Mouse (Mus musculus) embryonic facial prominence, embryonic 12.5 days (tissue): Measurements from ENCODE around the gene Jpt1. TPM values are rescaled to one million over a fixed set of nuclear protein-coding genes. Genes with fewer than 3 reads are reported as not detected.

Source experiments
- ATAC-seq: fragments of 200-750 bp; cut with Nextera tagmentation; 2 replicates; pipeline ENCODE4 v1.8.0; 2017; ENCODE audit not compliant: insufficient number of reproducible peaks, insufficient read depth, low FRiP score, low TSS enrichment
- H3K27ac ChIP-seq: fragments of 300-500 bp; sonication (generic); 2 replicates; pipeline ENCODE4 v1.5.1; 2016; ENCODE audit warnings: mild to moderate bottlenecking
- H3K27me3 ChIP-seq: fragments of 300-500 bp; sonication (generic); 2 replicates; pipeline ENCODE4 v1.6.1; 2016; ENCODE audit warnings: mild to moderate bottlenecking, moderate library complexity
- H3K36me3 ChIP-seq: fragments of 300-500 bp; sonication (generic); 2 replicates; pipeline ENCODE4 v1.6.1; 2016; ENCODE audit warnings: mild to moderate bottlenecking
- H3K4me1 ChIP-seq: fragments of 300-500 bp; sonication (generic); 2 replicates; pipeline ENCODE4 v1.6.1; 2016
- H3K4me2 ChIP-seq: fragments of 300-500 bp; sonication (generic); replicated peaks from 2 replicates; pipeline ENCODE4 v1.6.1; 2016; ENCODE audit warnings: mild to moderate bottlenecking, moderate library complexity
- H3K4me3 ChIP-seq: fragments of 300-500 bp; sonication (generic); 2 replicates; pipeline ENCODE4 v1.5.1; 2016; ENCODE audit warnings: mild to moderate bottlenecking
- H3K9ac ChIP-seq: fragments of 300-500 bp; sonication (generic); 2 replicates; pipeline ENCODE4 v1.6.1; 2016; ENCODE audit warnings: mild to moderate bottlenecking, moderate library complexity
- H3K9me3 ChIP-seq: fragments of 300-500 bp; sonication (generic); 2 replicates; pipeline ENCODE4 v1.6.1; 2016; ENCODE audit warnings: mild to moderate bottlenecking, moderate library complexity
- WGBS: fragments of 180-500 bp; shearing (Covaris S2); methylation state at CpG from one replicate; pipeline ENCODE4 v1.1.7; 2016; 5-methylcytosine and 5-hydroxymethylcytosine counted together
- polyA plus RNA-seq: library from polyadenylated mRNA; unstranded; fragments of >200 nt; fragmentation: Nextera tagmentation; extraction: Ambion mirVana; gene quantifications from 2 replicates; pipeline ENCODE4 v1.2.1, GENCODE M21; 2016

Jpt1 gene
- polyA plus RNA-seq, 1 experiment from 2014 or later = 591 TPM

DNA sequence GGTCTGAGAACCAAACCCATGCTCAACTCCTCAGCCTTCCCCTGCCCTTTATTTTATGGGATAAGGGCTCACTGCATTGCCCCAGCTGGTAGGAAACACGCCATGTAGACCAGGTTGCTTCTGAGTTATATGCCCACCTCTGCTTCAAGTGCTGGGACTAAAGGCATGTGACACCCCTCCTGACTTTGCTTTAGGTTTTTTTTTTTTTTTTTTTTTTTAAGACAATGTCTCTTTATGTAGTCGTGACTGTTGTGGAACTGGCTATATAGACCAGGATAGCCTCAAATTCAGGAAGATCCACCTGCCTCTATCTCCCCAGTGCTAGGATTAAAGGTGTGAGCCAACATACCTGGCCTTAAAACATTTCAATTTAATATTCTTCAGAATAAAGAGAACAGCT, 8.5 kb upstream of the Jpt1 start:
- H3K36me3 ChIP-seq = peaks cover 47% of the 10 kb centered on the region
- H3K9me3 ChIP-seq = no peaks in the 10 kb centered on the region
- H3K4me1 ChIP-seq = no peaks in the 10 kb centered on the region
- WGBS = 82% methylated on average over 2 of the region's 2 CpGs
- no peak overlapping the region for H3K9ac ChIP-seq
- no peak overlapping the region for H3K4me2 ChIP-seq
- no peaks in the 10 kb centered on the region for H3K27me3 ChIP-seq
- no peak for ATAC-seq
- H3K27ac ChIP-seq = no peak overlapping the region
- no peak overlapping the region for H3K4me3 ChIP-seq

DNA sequence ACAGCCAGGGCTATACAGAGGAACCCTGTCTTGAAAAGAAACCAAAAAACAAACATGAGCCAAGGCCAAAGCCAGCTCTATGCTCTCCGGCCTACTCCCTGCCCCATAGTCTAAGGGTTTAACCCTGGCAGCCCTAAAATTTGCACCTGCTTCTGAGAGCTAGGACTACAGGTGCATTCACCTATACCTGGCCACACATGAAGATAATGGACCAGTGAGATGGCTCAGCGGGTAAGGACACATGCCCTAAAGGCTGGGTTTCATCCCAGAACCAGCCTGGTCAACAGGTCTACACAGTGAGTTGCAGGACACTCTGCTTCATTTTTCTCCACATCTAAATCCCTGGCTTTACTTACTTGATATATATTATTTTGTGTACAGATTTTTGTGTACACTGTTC, 8.1 kb upstream of the Jpt1 start:
- H3K4me2 ChIP-seq = no peak overlapping the region
- H3K27ac ChIP-seq = no peak overlapping the region
- WGBS = 95% methylated on average over 2 of the region's 2 CpGs
- peaks cover 43% of the 10 kb centered on the region for H3K36me3 ChIP-seq
- H3K9me3 ChIP-seq = no peaks in the 10 kb centered on the region
- H3K27me3 ChIP-seq = no peaks in the 10 kb centered on the region
- no peak overlapping the region for H3K4me3 ChIP-seq
- no peak overlapping the region for H3K9ac ChIP-seq
- no peaks in the 10 kb centered on the region for H3K4me1 ChIP-seq
- ATAC-seq = no peak

- H3K27ac ChIP-seq = no peak overlapping the region
- no peak overlapping the region for H3K9ac ChIP-seq
- H3K36me3 ChIP-seq = peaks cover 32% of the 10 kb centered on the region
- H3K4me1 ChIP-seq = no peaks in the 10 kb centered on the region
- H3K27me3 ChIP-seq = no peaks in the 10 kb centered on the region
- H3K4me3 ChIP-seq = no peak overlapping the region
- H3K9me3 ChIP-seq = no peaks in the 10 kb centered on the region
- 82% methylated on average over 4 of the region's 4 CpGs for WGBS
- ATAC-seq = no peak
- no peak overlapping the region for H3K4me2 ChIP-seq
These were observed 6.9 kb upstream of the Jpt1 start for GRCm38 (mm10) chr11:115521080-115521479.

DNA sequence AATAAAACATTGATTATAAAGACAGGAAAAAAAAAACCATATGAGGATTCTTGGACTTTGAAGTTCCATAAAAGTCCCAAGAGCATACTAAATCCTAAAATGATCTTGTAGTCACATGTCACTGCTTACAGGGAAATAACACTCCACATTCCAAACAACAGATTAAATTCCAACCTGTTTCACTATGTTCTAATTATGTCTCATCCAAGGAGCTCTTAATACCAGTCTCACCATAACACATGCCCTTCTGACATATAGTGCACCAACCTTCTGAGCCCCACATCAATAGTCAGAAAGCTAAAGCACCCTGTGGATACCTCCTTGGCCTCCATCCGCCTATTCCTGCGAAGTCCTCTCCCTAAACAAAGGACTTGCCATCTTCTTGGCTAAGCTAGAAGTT, 6.0 kb upstream of the Jpt1 start:
- ATAC-seq = no peak
- no peaks in the 10 kb centered on the region for H3K27me3 ChIP-seq
- H3K4me3 ChIP-seq = no peak overlapping the region
- no peaks in the 10 kb centered on the region for H3K9me3 ChIP-seq
- no peak overlapping the region for H3K9ac ChIP-seq
- H3K36me3 ChIP-seq = peaks cover 23% of the 10 kb centered on the region
- 77% methylated on average over 2 of the region's 2 CpGs for WGBS
- H3K27ac ChIP-seq = no peak overlapping the region
- no peaks in the 10 kb centered on the region for H3K4me1 ChIP-seq
- no peak overlapping the region for H3K4me2 ChIP-seq

GRCm38 (mm10) chr11:115519581-115519980, 5.4 kb upstream of the Jpt1 start:
- no peak for ATAC-seq
- H3K27me3 ChIP-seq = no peaks in the 10 kb centered on the region
- H3K4me1 ChIP-seq = no peaks in the 10 kb centered on the region
- 88% methylated on average over 3 of the region's 3 CpGs for WGBS
- no peak overlapping the region for H3K27ac ChIP-seq
- H3K4me3 ChIP-seq = no peak overlapping the region
- peaks cover 18% of the 10 kb centered on the region for H3K36me3 ChIP-seq
- no peaks in the 10 kb centered on the region for H3K9me3 ChIP-seq
- no peak overlapping the region for H3K9ac ChIP-seq
- no peak overlapping the region for H3K4me2 ChIP-seq

- Histone ChIP-seq H3K9ac (no peak overlapping the region), H3K27ac (no peak overlapping the region), H3K4me2 (no peak overlapping the region), H3K9me3 (no peaks in the 10 kb centered on the region), H3K36me3 (peaks cover 11% of the 10 kb centered on the region), H3K4me3 (no peak overlapping the region), H3K4me1 (no peaks in the 10 kb centered on the region), H3K27me3 (no peaks in the 10 kb centered on the region)
- no peak for ATAC-seq
- 67% methylated on average over 9 of the region's 9 CpGs for WGBS
These were observed 4.5 kb upstream of the Jpt1 start for GRCm38 (mm10) chr11:115518693-115519092.

GRCm38 (mm10) chr11:115516942-115517341, 2.8 kb upstream of the Jpt1 start:
- no peak for ATAC-seq
- no peak overlapping the region for H3K27ac ChIP-seq
- no peaks in the 10 kb centered on the region for H3K9me3 ChIP-seq
- H3K27me3 ChIP-seq = no peaks in the 10 kb centered on the region
- H3K9ac ChIP-seq = no peak overlapping the region
- no peak overlapping the region for H3K4me2 ChIP-seq
- 76% methylated on average over 5 of the region's 5 CpGs for WGBS
- H3K4me1 ChIP-seq = peaks cover 12% of the 10 kb centered on the region
- no peak overlapping the region for H3K4me3 ChIP-seq
- H3K36me3 ChIP-seq = peaks cover 2% of the 10 kb centered on the region

DNA sequence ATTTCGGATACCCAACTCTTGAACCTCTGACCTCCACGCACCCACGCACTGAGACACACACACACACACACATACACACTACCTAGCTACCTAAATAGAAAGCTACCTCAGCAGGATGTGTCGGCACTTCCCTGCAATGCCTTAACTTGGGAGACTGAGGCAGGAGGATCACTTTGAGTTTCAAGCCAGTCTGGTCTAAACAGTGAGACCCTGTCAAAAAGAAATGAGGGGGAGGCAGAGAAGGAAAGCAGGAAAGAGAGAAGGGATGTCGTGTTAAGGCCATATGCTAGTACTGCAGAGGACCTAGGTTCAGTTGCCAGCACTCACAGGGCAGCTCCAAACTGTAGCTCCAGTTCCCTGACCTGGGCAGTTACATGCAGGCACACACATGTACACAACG, 834 bp upstream of the Jpt1 start:
- 69% methylated on average over 6 of the region's 6 CpGs for WGBS
- Histone ChIP-seq H3K4me1 (peaks cover 31% of the 10 kb centered on the region), H3K27ac (no peak overlapping the region), H3K9ac (no peak overlapping the region), H3K4me2 (no peak overlapping the region), H3K27me3 (no peaks in the 10 kb centered on the region), H3K4me3 (no peak overlapping the region), H3K36me3 (no peaks in the 10 kb centered on the region), H3K9me3 (no peaks in the 10 kb centered on the region)
- ATAC-seq = no peak

GRCm38 (mm10) chr11:115513271-115514237, 633 bp downstream of the Jpt1 start:
- Histone ChIP-seq H3K27ac (peak overlapping the region; percentile 52), H3K9ac (peak overlapping the region; percentile 81), H3K4me1 (peaks cover 40% of the 10 kb centered on the region), H3K9me3 (no peaks in the 10 kb centered on the region), H3K27me3 (no peaks in the 10 kb centered on the region), H3K4me2 (peak overlapping the region; percentile 89), H3K4me3 (peak overlapping the region; percentile 92), H3K36me3 (no peaks in the 10 kb centered on the region)
- ATAC-seq = peak; percentile 18; the same call in 1 of the 2 replicates
- under 1% methylated on average over 57 of the region's 57 CpGs for WGBS

- no peaks in the 10 kb centered on the region for H3K9me3 ChIP-seq
- peak overlapping the region; percentile 61; the same call in 1 of the 2 replicates for H3K27ac ChIP-seq
- WGBS = 36% methylated on average over 8 of the region's 8 CpGs
- H3K9ac ChIP-seq = peak overlapping the region; percentile 81
- peak overlapping the region; percentile 89 for H3K4me2 ChIP-seq
- peaks cover 47% of the 10 kb centered on the region for H3K4me1 ChIP-seq
- H3K4me3 ChIP-seq = peak overlapping the region; percentile 92
- no peak for ATAC-seq
- H3K36me3 ChIP-seq = no peaks in the 10 kb centered on the region
- H3K27me3 ChIP-seq = no peaks in the 10 kb centered on the region
These were observed 1.6 kb downstream of the Jpt1 start for GRCm38 (mm10) chr11:115512407-115513183.

GRCm38 (mm10) chr11:115512004-115512403, 2.2 kb downstream of the Jpt1 start:
- H3K4me1 ChIP-seq = peaks cover 52% of the 10 kb centered on the region
- WGBS = 51% methylated on average over 3 of the region's 3 CpGs
- peak overlapping the region; percentile 81 for H3K9ac ChIP-seq
- H3K4me2 ChIP-seq = peak overlapping the region; percentile 89
- ATAC-seq = no peak
- no peaks in the 10 kb centered on the region for H3K27me3 ChIP-seq
- H3K9me3 ChIP-seq = no peaks in the 10 kb centered on the region
- peak overlapping the region; percentile 61; the same call in 1 of the 2 replicates for H3K27ac ChIP-seq
- no peaks in the 10 kb centered on the region for H3K36me3 ChIP-seq
- peak overlapping the region; percentile 92 for H3K4me3 ChIP-seq
